Mouse (Mus musculus) heart, embryonic 13.5 days (tissue): ENCODE results near the gene Cpeb1. TPM values are rescaled to one million over a fixed set of nuclear protein-coding genes. Genes with fewer than 3 reads are reported as not detected.
A peak's percentile ranks its signal among the peaks of the same experiment; 100 is the strongest.

Experiments used
- ATAC-seq: fragments of 200-750 bp; cut with Nextera tagmentation; 2 replicates; pipeline ENCODE4 v1.8.0; 2017; ENCODE audit warnings: moderate TSS enrichment; ENCODE audit not compliant: insufficient number of reproducible peaks, low FRiP score, low TSS enrichment; ENCODE audit errors: extremely low read depth
- H3K27ac ChIP-seq: fragments of 300-500 bp; sonication (generic); replicated peaks from 2 replicates; pipeline ENCODE4 v1.5.1; 2015; ENCODE audit warnings: moderate library complexity, mild to moderate bottlenecking, inconsistent platforms
- H3K27me3 ChIP-seq: fragments of 300-500 bp; sonication (generic); replicated peaks from 2 replicates; pipeline ENCODE4 v1.6.1; 2015; ENCODE audit warnings: mild to moderate bottlenecking, inconsistent platforms
- H3K36me3 ChIP-seq: fragments of 300-500 bp; sonication (generic); 2 replicates; pipeline ENCODE4 v1.6.1; 2015; ENCODE audit warnings: mild to moderate bottlenecking, inconsistent platforms
- H3K4me1 ChIP-seq: fragments of 300-500 bp; sonication (generic); 2 replicates; pipeline ENCODE4 v1.6.1; 2015; ENCODE audit warnings: inconsistent platforms
- H3K4me2 ChIP-seq: fragments of 300-500 bp; sonication (generic); 2 replicates; pipeline ENCODE4 v1.6.1; 2015; ENCODE audit warnings: inconsistent platforms, mild to moderate bottlenecking, moderate library complexity
- H3K4me3 ChIP-seq: fragments of 300-500 bp; sonication (generic); 2 replicates; pipeline ENCODE4 v1.5.1; 2015; ENCODE audit warnings: moderate library complexity, mild to moderate bottlenecking, inconsistent platforms
- H3K9ac ChIP-seq: fragments of 300-500 bp; sonication (generic); 2 replicates; pipeline ENCODE4 v1.6.1; 2015; ENCODE audit warnings: inconsistent platforms, mild to moderate bottlenecking, moderate library complexity
- H3K9me3 ChIP-seq: fragments of 300-500 bp; sonication (generic); 2 replicates; pipeline ENCODE4 v1.6.1; 2016; ENCODE audit warnings: inconsistent platforms
- WGBS: fragments of 180-500 bp; shearing (Covaris S2); methylation state at CpG from one replicate; pipeline ENCODE4 v1.1.7; 2015; ENCODE audit warnings: mixed read lengths; 5-methylcytosine and 5-hydroxymethylcytosine counted together
- polyA plus RNA-seq: library from polyadenylated mRNA; unstranded; fragments of >200 nt; fragmentation: Nextera tagmentation; extraction: Ambion mirVana; gene quantifications from 2 replicates; pipeline ENCODE4 v1.2.1, GENCODE M21; 2015

The Cpeb1 gene
- polyA plus RNA-seq, 1 experiment from 2014 or later = 2.4 TPM

GRCm38 (mm10) chr7:81475221-81475620, 20.0 kb upstream of the Cpeb1 start:
- no peaks in the 10 kb centered on the region for H3K36me3 ChIP-seq
- no peak overlapping the region for H3K9ac ChIP-seq
- no peak overlapping the region for H3K27ac ChIP-seq
- no peak overlapping the region for H3K4me3 ChIP-seq
- H3K9me3 ChIP-seq = no peaks in the 10 kb centered on the region
- peaks cover 4% of the 10 kb centered on the region; the same call in 1 of the 2 replicates for H3K4me1 ChIP-seq
- H3K27me3 ChIP-seq = peaks cover 65% of the 10 kb centered on the region
- WGBS = 59% methylated on average over 3 of the region's 3 CpGs
- H3K4me2 ChIP-seq = no peak overlapping the region
- ATAC-seq = no peak

DNA sequence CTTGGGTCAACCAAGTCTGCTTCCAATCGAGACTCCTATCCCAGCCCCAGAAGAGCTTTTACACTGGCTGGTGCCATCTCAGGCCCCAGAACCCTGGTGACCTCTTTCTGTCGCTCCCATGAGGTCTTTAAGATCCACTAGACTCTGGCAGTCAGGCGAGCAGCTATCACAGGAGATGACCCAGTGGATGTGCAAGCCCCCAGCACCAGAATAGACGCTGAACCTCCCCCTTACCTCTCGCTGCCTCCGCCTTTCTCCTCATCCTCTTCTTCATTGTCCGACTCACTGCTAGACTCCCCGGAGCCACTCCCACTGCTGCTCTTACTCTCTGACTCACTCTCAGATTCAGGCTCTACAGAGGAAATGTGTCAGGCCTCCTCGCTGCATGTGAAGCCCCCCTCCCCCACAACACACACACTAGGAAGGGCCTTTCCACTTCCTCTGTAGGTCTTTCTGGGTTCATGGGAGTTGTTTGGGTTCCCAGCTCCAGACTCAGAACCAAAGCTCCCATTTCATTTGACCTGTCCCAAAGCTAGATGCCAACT, 9.7 kb upstream of the Cpeb1 start:
- no peaks in the 10 kb centered on the region for H3K36me3 ChIP-seq
- no peak for ATAC-seq
- no peaks in the 10 kb centered on the region for H3K9me3 ChIP-seq
- 55% methylated on average over 9 of the region's 9 CpGs for WGBS
- H3K4me3 ChIP-seq = no peak overlapping the region
- no peak overlapping the region for H3K27ac ChIP-seq
- no peaks in the 10 kb centered on the region for H3K4me1 ChIP-seq
- H3K4me2 ChIP-seq = no peak overlapping the region
- no peak overlapping the region for H3K9ac ChIP-seq
- peaks cover 46% of the 10 kb centered on the region for H3K27me3 ChIP-seq

GRCm38 (mm10) chr7:81464116-81464515, 8.9 kb upstream of the Cpeb1 start:
- no peak for ATAC-seq
- 7% methylated on average over 4 of the region's 4 CpGs for WGBS
- H3K4me3 ChIP-seq = no peak overlapping the region
- no peaks in the 10 kb centered on the region for H3K4me1 ChIP-seq
- H3K27ac ChIP-seq = no peak overlapping the region
- H3K4me2 ChIP-seq = no peak overlapping the region
- peaks cover 52% of the 10 kb centered on the region for H3K27me3 ChIP-seq
- no peaks in the 10 kb centered on the region for H3K36me3 ChIP-seq
- H3K9me3 ChIP-seq = no peaks in the 10 kb centered on the region
- H3K9ac ChIP-seq = no peak overlapping the region

DNA sequence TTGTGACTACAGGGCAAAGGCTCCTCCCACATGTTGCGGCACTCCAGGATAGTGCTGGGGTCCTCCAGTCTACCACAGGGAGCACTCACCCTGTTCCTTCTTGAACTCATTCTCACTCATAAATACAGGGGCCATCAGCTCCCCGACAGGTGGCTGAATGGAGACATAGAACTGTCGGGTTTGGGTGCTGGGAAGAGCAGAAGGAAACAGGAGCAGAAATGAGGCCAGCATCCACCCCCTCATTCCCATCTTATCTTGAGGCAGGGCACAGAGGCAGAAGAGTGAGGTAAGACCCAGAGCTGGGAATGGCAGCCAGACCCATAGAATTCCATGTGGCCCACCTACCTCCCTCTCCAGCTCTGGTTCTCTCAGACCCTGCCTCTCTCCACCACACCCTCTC, 7.5 kb upstream of the Cpeb1 start:
- H3K27ac ChIP-seq = no peak overlapping the region
- H3K27me3 ChIP-seq = peaks cover 62% of the 10 kb centered on the region
- no peaks in the 10 kb centered on the region for H3K9me3 ChIP-seq
- no peak overlapping the region for H3K4me2 ChIP-seq
- ATAC-seq = no peak
- H3K4me3 ChIP-seq = no peak overlapping the region
- H3K36me3 ChIP-seq = no peaks in the 10 kb centered on the region
- H3K4me1 ChIP-seq = no peaks in the 10 kb centered on the region
- 59% methylated on average over 3 of the region's 3 CpGs for WGBS
- no peak overlapping the region for H3K9ac ChIP-seq

DNA sequence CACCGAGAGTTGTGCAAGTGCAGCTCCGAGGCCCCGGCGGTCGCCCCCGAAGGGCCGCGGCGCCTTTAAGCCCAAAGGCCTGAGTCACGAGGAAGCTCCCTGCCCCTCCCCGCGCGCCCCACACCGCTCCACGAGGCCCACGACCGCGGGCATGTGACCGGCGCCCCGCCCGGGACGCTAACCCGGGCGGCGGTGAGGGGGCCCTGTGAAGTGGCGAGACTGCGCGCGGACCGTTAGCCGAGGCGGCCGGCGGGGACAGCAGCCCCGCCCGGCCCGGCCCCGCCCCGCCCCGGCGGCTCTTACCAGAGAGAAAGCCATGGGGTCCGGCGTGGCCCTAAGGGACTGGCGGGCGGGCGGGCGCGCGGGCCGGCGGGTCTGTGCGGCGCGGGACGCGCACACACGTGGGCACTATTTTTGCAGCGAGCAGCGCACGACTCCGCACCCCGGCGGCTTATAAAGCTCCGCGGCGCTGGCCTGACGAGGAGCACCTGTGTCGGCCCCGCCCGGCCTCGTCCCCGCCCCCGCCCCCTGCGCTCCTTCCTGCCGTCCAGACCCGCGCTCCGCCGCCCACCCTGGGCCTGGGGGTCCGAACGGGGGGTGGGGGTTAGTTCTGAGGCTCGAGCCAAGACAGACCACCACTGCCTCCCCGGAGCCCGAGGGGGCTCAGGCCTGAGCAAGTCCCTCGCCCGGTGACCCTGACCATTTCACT, 780 bp downstream of the Cpeb1 start:
- Histone ChIP-seq H3K4me2 (peak overlapping the region; percentile 95), H3K27me3 (peaks cover 95% of the 10 kb centered on the region), H3K27ac (no peak overlapping the region), H3K4me3 (peak overlapping the region; percentile 62), H3K9me3 (no peaks in the 10 kb centered on the region), H3K9ac (peak overlapping the region; percentile 66), H3K36me3 (no peaks in the 10 kb centered on the region), H3K4me1 (peaks cover 29% of the 10 kb centered on the region)
- 2% methylated on average over 62 of the region's 87 CpGs for WGBS
- ATAC-seq = no peak

DNA sequence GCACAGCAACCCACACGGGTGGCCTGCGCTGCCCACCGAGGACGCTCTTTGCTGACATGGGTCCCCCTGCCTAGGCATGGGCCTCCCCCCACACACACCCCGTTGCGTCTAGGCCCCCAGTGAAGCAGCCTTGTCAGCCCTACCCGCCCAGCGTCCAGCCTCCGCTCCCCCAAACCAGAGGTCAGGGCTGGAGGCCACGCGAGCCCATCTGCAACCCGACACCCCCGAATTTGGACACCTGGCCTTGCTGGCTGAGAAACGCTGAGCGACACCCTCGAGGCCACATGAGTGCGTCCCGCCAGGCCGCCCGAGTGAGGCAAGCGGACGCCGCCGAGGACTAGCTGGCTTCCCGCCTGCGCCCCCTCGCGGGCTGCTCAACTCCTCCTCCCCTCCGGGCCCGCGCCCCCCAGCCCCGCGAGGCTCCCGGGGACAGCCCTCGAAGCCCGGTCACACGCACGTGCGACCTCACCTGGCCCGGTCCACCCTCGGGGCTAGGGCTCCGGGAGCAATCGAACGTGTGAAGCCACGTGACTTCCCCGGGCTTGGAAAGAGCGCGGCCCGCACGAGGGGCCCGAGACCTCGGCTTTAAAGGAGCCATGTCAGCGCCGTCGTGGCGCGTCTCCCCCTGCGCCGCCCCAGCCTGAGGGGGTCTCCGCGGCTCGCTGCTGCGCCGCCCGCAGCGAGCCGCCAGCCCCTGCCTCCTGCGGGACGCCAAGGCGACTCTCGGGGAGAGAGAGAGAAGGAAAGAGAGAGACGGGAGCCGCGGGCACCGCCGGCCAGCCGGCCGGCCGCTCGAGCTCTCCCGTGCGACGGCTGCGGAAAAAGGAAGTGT, 1.6 kb downstream of the Cpeb1 start:
- WGBS = 5% methylated on average over 76 of the region's 84 CpGs
- Histone ChIP-seq H3K27me3 (peaks cover 94% of the 10 kb centered on the region), H3K9me3 (no peaks in the 10 kb centered on the region), H3K27ac (no peak overlapping the region), H3K4me3 (peak overlapping the region; percentile 62), H3K4me1 (peaks cover 29% of the 10 kb centered on the region), H3K36me3 (no peaks in the 10 kb centered on the region), H3K9ac (peak overlapping the region; percentile 66), H3K4me2 (peak overlapping the region; percentile 95)
- ATAC-seq = no peak

- H3K36me3 ChIP-seq = no peaks in the 10 kb centered on the region
- H3K4me2 ChIP-seq = peak overlapping the region; percentile 95
- ATAC-seq = no peak
- H3K9me3 ChIP-seq = no peaks in the 10 kb centered on the region
- 5% methylated on average over 21 of the region's 21 CpGs for WGBS
- H3K27ac ChIP-seq = no peak overlapping the region
- 0 out of 2 replicates have a peak overlapping the region, but pooled peaks have one; percentile 37 for H3K9ac ChIP-seq
- peaks cover 29% of the 10 kb centered on the region for H3K4me1 ChIP-seq
- peaks cover 90% of the 10 kb centered on the region for H3K27me3 ChIP-seq
- peak overlapping the region; percentile 62 for H3K4me3 ChIP-seq
These were observed 2.3 kb downstream of the Cpeb1 start for GRCm38 (mm10) chr7:81452971-81453441.

GRCm38 (mm10) chr7:81398957-81399356, 56.3 kb downstream of the Cpeb1 start:
- Histone ChIP-seq H3K9me3 (no peaks in the 10 kb centered on the region), H3K36me3 (no peaks in the 10 kb centered on the region), H3K9ac (no peak overlapping the region), H3K4me2 (no peak overlapping the region), H3K4me3 (no peak overlapping the region), H3K27me3 (no peaks in the 10 kb centered on the region), H3K4me1 (no peaks in the 10 kb centered on the region), H3K27ac (no peak overlapping the region)
- WGBS = 45% methylated on average over 2 of the region's 2 CpGs
- ATAC-seq = no peak

GRCm38 (mm10) chr7:81379363-81379762, 75.9 kb downstream of the Cpeb1 start:
- H3K36me3 ChIP-seq = no peaks in the 10 kb centered on the region
- WGBS = 55% methylated on average over 1 of the region's 1 CpGs
- no peak for ATAC-seq

GRCm38 (mm10) chr7:81372337-81372920, 82.8 kb downstream of the Cpeb1 start:
- ATAC-seq = 0 out of 2 replicates have a peak, but pooled peaks have one; percentile 42
- no peak overlapping the region for H3K27ac ChIP-seq
- 5% methylated on average over 13 of the region's 13 CpGs for WGBS
- H3K4me1 ChIP-seq = peaks cover 9% of the 10 kb centered on the region
- H3K9me3 ChIP-seq = no peaks in the 10 kb centered on the region
- H3K4me3 ChIP-seq = peak overlapping the region; percentile 36
- peak overlapping the region; percentile 59 for H3K9ac ChIP-seq
- H3K27me3 ChIP-seq = peaks cover 33% of the 10 kb centered on the region; the same call in 1 of the 2 replicates
- H3K36me3 ChIP-seq = no peaks in the 10 kb centered on the region
- peak overlapping the region; percentile 65 for H3K4me2 ChIP-seq

More at GRCm38 (mm10) chr7:81379363-81379762, 75.9 kb downstream of the Cpeb1 start:
- no peaks in the 10 kb centered on the region for H3K4me1 ChIP-seq
- no peak overlapping the region for H3K9ac ChIP-seq
- H3K27me3 ChIP-seq = no peaks in the 10 kb centered on the region
- H3K4me3 ChIP-seq = no peak overlapping the region
- H3K9me3 ChIP-seq = no peaks in the 10 kb centered on the region
- no peak overlapping the region for H3K27ac ChIP-seq
- H3K4me2 ChIP-seq = no peak overlapping the region

- ATAC-seq = no peak
- Histone ChIP-seq H3K36me3 (no peaks in the 10 kb centered on the region), H3K9ac (no peak overlapping the region), H3K27ac (no peak overlapping the region), H3K4me3 (no peak overlapping the region), H3K9me3 (no peaks in the 10 kb centered on the region), H3K27me3 (peaks cover 36% of the 10 kb centered on the region; the same call in 1 of the 2 replicates), H3K4me2 (peak overlapping the region; percentile 65; the same call in 1 of the 2 replicates), H3K4me1 (peaks cover 9% of the 10 kb centered on the region)
- WGBS = 20% methylated on average over 5 of the region's 5 CpGs
These were observed 83.5 kb downstream of the Cpeb1 start for GRCm38 (mm10) chr7:81371811-81372210.
